Comparison of ENCODE assay signal across 30 mouse cellular contexts in genomic region chr16:77111268-77111667, GRCm38 (mm10).
"Had no signal": no experiment of that assay in that cellular context is flagged by ENCODE, and none has a peak within 500 bp of the region (broad histone marks: within the 10 kb centered on the region; RNA-seq: fewer than 3 reads in every experiment).

No protein-coding gene starts in this region.

- DNase-seq: left cerebral cortex, postnatal 4 days; liver, embryonic 13.5 days; lung, adult 18-20 months; lung, adult 2 months; lung, embryonic 14.5 days; lung, postnatal 10 days; lung, postnatal 14 days; lung, postnatal 36 days; lung, postnatal 4 days; midbrain, embryonic 14.5 days had no signal

- H3K4me1 ChIP-seq: limb, embryonic 10.5 days; limb, embryonic 12.5 days; limb, embryonic 13.5 days; limb, embryonic 15.5 days; liver, embryonic 13.5 days; liver, embryonic 15.5 days; lung, embryonic 15.5 days; megakaryocyte, embryonic 14.5 days; midbrain, embryonic 10.5 days; midbrain, embryonic 12.5 days; midbrain, embryonic 13.5 days; midbrain, embryonic 15.5 days; neural tube, embryonic 12.5 days had no signal

- H3K9me3 ChIP-seq: limb, embryonic 10.5 days; limb, embryonic 12.5 days; limb, embryonic 13.5 days; limb, embryonic 15.5 days; liver, embryonic 13.5 days; liver, embryonic 15.5 days; lung, embryonic 15.5 days; megakaryocyte, embryonic 14.5 days; midbrain, embryonic 10.5 days; midbrain, embryonic 12.5 days; midbrain, embryonic 13.5 days; midbrain, embryonic 15.5 days; neural tube, embryonic 12.5 days had no signal

- ATAC-seq: lung, postnatal 0 days; midbrain, embryonic 13.5 days; midbrain, embryonic 15.5 days; midbrain, embryonic 16.5 days had no signal

- H3K27me3 ChIP-seq: limb, embryonic 12.5 days; limb, embryonic 13.5 days; limb, embryonic 15.5 days; liver, embryonic 13.5 days; liver, embryonic 15.5 days; lung, embryonic 15.5 days; megakaryocyte, embryonic 14.5 days; midbrain, embryonic 12.5 days; midbrain, embryonic 13.5 days; midbrain, embryonic 15.5 days; neural tube, embryonic 12.5 days had no signal

- H3K4me3 ChIP-seq: left cerebral cortex, adult 2 months; limb, embryonic 10.5 days; limb, embryonic 12.5 days; limb, embryonic 13.5 days; limb, embryonic 15.5 days; liver, embryonic 13.5 days; liver, embryonic 15.5 days; lung, embryonic 15.5 days; megakaryocyte, embryonic 14.5 days; midbrain, embryonic 10.5 days; midbrain, embryonic 12.5 days; midbrain, embryonic 13.5 days; midbrain, embryonic 15.5 days; myocyte; neural tube, embryonic 12.5 days had no signal

- H3K9ac ChIP-seq: limb, embryonic 12.5 days; limb, embryonic 13.5 days; limb, embryonic 15.5 days; liver, embryonic 13.5 days; liver, embryonic 14.5 days; liver, embryonic 15.5 days; lung, embryonic 14.5 days; lung, embryonic 15.5 days; midbrain, embryonic 12.5 days; midbrain, embryonic 13.5 days; midbrain, embryonic 15.5 days; neural tube, embryonic 12.5 days had no signal

- H3K4me2 ChIP-seq: limb, embryonic 12.5 days; limb, embryonic 13.5 days; limb, embryonic 15.5 days; liver, embryonic 11.5 days; liver, embryonic 13.5 days; liver, embryonic 15.5 days; lung, embryonic 14.5 days; lung, embryonic 15.5 days; midbrain, embryonic 11.5 days; midbrain, embryonic 12.5 days; midbrain, embryonic 13.5 days; midbrain, embryonic 15.5 days; neural tube, embryonic 12.5 days had no signal

- H3K27ac ChIP-seq: left cerebral cortex, adult 2 months; limb, embryonic 10.5 days; limb, embryonic 12.5 days; limb, embryonic 13.5 days; limb, embryonic 15.5 days; liver, embryonic 13.5 days; liver, embryonic 14.5 days; liver, embryonic 15.5 days; lung, embryonic 15.5 days; macrophage; midbrain, embryonic 10.5 days; midbrain, embryonic 12.5 days; midbrain, embryonic 13.5 days; midbrain, embryonic 15.5 days; neural tube, embryonic 12.5 days had no signal
